Mouse (Mus musculus) ZHBTc4 (cell line): ENCODE data around the gene Mthfs.
"Not testable (repeated sequence)": the region's sequence is repeated elsewhere in the genome, so short reads cannot be mapped to it uniquely, and the experiment has no call there.

ENCODE experiments used
- DNase-seq: peaks from one replicate; pipeline ENCODE4 v3.0.0-alpha.2; 2011; ENCODE audit warnings: low read depth, low spot score

The Mthfs gene

GRCm38 (mm10) chr9:89240516-89241019, 30.1 kb downstream of the Mthfs start:
- not testable (repeated sequence) for DNase-seq

GRCm38 (mm10) chr9:89253400-89253799, 42.9 kb downstream of the Mthfs start:
- no peak for DNase-seq

DNA sequence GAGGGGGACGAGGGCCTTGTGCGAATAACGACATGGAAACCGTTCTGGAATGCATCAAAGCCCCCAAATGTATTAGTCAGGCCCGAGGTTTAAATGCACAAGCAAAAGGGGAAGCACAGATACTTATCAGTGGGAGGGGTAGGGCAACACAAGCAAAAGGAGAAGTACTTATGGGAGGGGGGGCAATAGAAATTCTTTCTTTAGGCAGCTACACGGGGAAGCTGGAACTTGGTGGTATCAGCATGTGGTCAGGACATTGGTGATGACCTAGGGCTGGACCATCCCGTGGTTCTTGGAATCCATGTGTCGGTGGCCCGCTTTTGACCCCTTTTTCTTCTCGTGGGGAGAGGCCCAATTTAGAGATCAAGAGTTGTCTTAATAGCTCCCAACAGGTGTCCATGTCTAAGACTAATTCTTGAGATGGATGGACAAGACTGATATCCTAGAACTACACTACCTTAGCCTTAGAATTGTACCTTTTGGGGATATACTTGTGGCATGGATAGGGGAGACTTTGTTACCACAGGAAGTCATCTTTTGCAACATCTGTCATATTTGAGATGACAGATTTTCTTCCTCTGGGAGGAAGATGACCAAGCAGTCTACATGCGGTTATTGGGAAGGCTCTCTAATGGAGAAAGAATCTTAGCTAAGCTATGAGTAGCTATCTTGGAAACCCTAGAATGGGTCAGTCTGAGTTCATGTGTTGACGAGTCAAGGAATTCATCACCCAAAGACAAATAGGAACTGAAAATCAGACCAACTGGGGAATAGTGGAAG, 46.3 kb downstream of the Mthfs start:
- DNase-seq, result no peak

DNA sequence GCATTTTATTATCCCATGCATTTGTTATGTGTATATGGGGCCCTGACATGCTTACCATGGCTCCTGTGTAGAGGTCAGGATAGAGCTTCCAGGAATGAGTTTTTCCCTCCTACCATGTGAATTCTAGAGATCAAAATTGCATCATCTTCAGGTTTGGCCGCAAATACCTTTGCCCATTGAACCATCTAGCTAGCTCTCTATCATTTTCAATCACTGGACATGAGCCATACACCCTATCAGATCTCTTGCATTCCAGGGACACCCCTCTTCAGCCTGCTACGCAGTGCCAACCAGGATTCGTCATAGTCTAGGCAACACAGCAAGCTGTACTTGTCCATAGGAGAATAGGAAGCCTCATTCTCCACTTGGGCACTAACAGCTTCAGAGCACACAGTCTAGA, 53.5 kb downstream of the Mthfs start:
- DNase-seq, result no peak

- DNase-seq, result no peak
Measured at GRCm38 (mm10) chr9:89264571-89264970, 54.1 kb downstream of the Mthfs start.

DNA sequence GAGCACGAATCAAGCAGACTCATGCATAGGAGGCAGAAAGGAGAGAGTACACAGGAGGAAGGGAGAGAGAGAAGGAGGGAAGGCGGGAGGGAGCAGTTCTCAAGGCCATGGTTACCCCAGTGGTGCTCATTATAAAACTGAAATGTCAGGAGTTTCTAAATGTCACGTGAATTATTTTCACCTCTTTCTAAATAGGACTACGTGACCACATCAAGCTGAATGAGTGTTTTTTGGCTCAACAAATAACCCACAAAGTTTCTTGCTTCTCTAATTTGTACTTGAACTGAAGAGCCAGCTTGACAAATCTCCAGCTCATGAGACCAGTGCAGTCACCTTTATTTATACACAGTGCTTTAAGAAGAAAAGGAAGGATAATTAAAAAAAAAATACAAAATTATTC, 56.6 kb downstream of the Mthfs start:
- DNase-seq, result no peak

DNA sequence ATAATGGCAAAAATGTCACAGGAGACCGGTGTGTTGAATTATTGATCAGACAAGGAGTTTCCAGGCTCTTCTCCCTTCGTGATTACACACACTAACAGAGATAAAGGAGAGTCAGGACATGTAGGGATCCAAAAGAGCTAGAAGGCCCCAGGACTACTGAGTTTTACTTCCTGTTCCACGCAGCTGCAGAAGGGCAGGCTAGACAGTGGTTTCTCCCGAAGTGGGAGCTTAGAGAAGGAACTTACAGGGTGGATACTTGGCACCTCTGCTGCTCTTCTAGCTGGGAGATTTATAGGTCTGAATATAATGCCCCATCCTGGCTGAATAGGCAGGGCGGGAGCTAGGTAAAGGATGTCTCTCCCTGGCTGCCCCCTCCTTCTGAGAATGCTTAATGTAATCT, 57.1 kb downstream of the Mthfs start:
- DNase-seq, result no peak

GRCm38 (mm10) chr9:89270376-89270775, 59.9 kb downstream of the Mthfs start:
- DNase-seq, result no peak

- DNase-seq, result no peak
Measured at GRCm38 (mm10) chr9:89273766-89274165, 63.3 kb downstream of the Mthfs start.

GRCm38 (mm10) chr9:89278207-89278606, 67.7 kb downstream of the Mthfs start:
- DNase-seq, result no peak

- no peak for DNase-seq
Measured at GRCm38 (mm10) chr9:89282374-89283068, 72.0 kb downstream of the Mthfs start.

DNA sequence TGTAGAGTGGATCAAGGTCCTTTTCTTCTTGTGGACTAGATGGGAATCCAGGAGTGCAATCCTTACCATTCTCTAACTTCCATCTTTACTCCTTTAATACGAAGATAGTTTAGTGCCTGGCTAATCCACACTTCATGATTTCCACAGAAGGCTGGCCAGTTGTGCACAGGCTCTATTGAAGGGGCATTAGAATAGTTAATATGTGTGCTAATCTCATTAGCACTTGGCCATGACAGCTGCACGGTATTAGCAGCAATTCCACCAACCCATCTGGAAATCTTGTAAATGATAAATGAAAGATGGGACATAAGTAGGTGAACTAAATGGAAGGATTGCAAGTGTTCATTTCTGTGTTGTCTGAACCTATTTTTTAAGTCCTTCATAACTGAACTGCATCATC, 77.6 kb downstream of the Mthfs start:
- no peak for DNase-seq

- no peak for DNase-seq
Measured at GRCm38 (mm10) chr9:89293364-89293763, 82.9 kb downstream of the Mthfs start.

GRCm38 (mm10) chr9:89294121-89294520, 83.6 kb downstream of the Mthfs start:
- no peak for DNase-seq

- DNase-seq, result no peak
Measured at GRCm38 (mm10) chr9:89305637-89306036, 95.2 kb downstream of the Mthfs start.

- DNase-seq, result no peak
Measured at GRCm38 (mm10) chr9:89308357-89309194, 98.1 kb downstream of the Mthfs start.

- DNase-seq, result no peak
Measured at GRCm38 (mm10) chr9:89309195-89309535, 98.7 kb downstream of the Mthfs start.

- no peak for DNase-seq
Measured at GRCm38 (mm10) chr9:89311649-89312048, 101.2 kb downstream of the Mthfs start.

DNA sequence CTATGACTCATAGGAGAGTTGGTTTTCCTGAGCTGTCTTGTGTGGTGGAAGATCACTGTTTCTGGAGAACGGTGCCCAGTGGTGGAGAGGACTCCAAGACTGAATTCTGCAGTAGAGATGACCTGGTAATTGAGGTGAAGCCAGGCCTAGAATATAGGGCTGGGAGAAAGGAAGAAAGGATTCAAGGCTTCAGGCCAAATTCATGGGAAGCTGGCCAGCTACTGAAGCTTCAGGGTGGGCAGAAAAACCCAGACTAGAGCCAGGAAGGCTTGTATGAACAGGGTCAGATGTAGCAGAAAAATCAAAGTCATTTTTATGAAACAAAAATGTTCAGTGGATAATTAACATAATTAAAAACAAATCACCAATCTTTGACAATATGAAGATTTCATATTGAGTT, 163.3 kb downstream of the Mthfs start:
- no peak for DNase-seq

- no peak for DNase-seq
Measured at GRCm38 (mm10) chr9:89374650-89375049, 164.2 kb downstream of the Mthfs start.

DNA sequence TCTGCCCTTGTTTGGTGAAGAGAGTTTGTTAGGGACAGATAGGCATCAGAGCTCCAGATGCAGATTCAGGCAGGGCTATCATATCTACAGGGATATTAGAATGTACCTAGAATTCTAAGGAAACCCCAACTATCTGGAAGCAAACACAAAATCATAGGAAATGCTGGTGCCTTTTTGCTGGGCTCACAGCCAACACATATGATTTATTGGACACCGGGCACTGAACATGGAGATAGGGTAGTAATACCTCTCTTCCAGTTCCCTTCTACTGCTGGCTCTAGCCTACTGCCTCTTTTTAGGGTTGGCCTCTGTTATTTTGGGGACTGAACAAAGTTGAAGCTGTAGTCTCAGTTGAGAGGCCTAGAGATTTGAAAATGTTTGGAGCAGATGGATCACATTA, 192.6 kb downstream of the Mthfs start:
- DNase-seq, result no peak
